Mouse (Mus musculus): ENCODE measurements around the gene Ppp1r9a.

Ppp1r9a gene

DNA sequence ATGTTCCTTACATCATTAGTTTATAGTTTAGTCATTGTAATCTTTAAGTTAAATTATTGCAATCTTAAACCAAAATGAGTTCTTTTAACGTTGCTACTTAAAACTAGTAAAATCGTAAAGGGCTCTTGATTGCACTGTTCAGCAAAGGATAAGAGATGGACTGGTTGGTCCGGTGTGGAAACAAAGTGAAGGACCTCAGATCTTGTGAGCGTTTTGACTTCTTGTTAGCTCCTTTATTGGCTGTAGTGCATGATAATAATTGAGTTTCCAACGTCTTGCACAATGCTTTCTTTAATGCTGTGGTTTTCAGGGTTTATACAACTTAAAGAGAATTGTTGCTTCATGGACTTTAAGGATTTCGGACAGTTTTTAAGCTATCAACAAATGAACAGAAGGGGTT is 259.3 kb downstream of the Ppp1r9a start:
- DNase-seq (ENCODE audit: low spot score), result no peak

DNA sequence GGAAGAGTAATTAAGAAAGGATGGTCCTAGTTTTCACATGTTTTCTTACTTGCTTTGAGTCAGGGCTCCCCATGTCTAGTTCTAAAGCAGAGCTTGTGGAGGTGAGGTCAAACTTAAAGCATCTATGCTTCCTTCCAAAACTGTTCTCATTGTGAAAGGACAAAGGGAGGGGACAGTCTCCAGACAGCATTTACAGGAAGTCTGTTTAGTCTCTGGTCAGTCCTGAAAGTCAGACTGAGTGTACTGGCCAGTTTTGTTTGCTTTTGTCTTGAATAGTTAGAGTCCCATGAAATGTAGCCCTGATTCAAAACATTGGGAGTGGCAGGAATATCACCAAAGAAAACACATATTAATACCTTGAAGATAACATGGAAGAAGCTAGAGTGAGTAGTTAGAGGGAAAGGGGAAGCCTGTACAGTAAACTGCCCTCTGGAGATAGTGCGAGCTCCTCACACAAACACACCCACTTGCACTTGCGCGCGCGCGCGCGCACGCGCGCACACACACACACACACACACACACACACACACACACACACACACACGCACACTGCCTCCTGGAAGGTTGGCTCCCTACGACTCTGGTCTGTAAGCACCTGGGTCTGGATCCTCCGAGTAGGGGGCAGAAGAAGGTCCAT is 260.9 kb downstream of the Ppp1r9a start:
- no peak for DNase-seq (ENCODE audit: low spot score)

DNA sequence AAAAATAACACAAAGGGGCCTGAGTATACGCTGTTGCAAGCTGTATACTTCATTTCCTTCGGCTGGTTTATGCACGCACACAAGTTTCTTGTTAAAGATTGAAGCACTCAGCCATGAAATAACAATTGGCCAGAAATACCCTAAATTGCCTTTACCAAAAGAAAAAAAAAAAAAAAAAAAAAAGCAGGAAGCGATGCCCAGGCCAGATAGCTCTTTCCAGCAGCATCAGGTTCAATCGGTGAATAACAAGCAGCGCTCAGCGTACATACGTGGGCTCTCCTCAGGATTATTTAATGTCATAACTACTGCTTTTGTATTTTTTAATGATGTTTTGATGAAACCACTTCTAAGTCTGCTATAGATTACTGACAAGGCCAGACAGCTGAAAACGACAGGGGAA is 262.1 kb downstream of the Ppp1r9a start:
- no peak for DNase-seq (ENCODE audit: low spot score)

DNA sequence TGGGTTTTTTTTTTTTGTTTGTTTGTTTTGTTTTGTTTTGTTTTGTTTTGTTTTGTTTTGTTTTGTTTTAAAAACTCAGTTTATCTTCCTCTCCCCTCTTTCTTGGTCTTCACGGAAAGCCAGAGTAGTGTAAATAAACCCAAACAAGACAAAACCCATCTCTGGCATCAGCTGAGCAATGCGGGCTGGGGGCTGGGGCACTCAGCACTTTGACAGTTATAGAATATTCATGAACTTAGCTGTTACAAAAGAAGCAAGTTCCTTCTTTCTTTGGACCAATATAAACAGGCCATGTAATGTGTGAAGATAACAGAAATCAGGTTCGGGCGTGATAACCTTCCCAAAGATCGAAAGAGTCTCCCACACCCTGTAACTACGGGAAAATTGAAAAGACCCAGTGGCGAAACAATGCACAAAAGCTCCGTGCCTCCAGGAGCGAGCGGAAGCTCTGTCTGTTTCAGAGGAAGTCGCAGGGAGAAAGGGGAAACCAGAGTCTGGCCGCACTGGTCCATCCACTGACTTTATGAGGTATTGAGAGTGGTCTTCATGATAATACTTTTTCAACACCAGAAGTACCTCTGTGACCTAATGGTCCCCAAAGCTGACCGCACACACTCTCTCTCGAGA is 264.4 kb downstream of the Ppp1r9a start:
- no peak for DNase-seq (ENCODE audit: low spot score)

DNA sequence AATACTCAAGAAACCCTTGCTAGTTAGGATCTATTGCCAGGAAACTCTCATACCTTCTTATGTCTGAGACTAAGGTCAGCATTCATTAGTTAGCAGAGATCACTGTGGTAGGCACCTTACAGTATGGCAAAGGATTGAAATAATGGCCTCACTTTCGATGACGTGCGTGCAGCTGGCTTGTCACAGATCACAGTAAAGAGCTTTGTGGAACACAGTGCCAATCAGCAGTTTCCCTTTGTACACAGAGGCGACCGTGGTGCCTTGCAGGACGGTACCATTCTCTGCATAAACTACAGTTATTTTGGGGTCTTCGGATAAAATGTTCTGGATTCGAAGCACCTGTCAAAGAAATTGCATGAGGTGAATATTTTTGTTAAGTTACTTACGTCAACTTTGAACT is 265.4 kb downstream of the Ppp1r9a start:
- no peak for DNase-seq (ENCODE audit: low spot score)

DNA sequence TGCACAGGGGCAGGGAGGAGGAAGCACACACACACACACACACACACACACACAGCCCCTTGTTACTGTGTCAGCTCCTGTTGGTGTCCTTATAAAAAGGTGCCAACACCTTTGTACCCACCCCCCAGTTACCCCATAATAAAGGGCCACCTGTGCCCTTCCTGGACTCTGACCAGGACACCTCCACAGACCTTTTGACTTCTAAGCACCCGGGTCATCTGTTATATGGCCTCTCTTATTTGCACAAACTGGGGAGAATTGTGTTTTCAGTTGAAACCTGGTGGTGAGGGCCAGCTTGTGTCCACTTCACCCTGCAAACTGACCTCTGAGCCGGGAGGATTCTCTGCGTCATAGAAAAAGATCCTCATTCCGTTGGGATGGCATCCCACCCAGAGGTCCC is 268.7 kb downstream of the Ppp1r9a start:
- DNase-seq (ENCODE audit: low spot score), result no peak

DNA sequence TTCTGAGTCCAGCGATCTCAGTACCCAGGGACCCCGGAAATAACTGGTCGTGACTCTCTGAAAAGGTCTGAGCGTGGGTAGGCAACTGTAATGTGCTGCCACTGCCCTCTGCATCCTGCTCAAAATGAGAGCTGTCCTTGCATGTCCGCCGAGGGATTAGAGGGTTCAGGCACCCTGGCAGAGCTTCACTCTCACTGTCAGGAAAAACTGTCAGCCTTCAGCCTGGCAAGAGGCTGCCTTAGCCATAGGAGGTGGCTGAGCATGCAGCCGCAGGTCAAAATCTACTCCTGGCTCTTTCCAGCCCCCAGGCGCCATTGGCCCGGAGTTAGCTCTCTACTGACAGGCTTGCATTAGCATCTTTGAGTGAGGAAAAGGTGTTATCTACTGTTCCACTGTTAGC is 269.9 kb downstream of the Ppp1r9a start:
- no peak for DNase-seq (ENCODE audit: low spot score)

DNA sequence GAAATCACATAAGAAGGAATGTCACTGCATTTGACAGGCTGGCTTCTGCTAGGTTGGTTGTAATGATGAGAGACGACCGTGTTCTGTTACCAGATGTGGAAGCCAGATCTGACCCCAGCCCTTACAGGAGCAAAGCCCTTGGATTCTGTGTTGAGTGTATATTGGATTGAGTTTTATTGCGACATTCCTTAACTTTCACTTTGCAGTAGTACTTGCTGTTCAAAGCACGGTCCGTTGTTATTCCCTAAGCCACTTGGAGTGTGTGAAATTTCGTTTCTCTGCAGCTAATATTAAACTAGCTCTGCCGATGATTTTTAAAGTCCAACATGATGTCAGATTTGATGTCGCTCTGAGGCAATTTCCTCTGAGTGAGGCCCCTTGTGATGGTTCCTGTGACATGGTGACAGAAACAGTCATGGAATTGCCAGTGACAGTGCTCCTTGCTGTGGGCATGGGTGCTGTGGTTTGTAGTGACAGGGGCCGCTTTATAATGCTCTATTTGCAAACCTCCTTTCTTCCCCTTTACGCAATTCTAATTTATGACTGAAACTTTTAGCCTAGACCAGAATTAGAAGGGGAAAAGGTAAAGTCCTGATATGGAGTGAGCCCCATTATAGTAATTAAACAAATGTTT is 271.6 kb downstream of the Ppp1r9a start:
- no peak for DNase-seq (ENCODE audit: low spot score)

DNA sequence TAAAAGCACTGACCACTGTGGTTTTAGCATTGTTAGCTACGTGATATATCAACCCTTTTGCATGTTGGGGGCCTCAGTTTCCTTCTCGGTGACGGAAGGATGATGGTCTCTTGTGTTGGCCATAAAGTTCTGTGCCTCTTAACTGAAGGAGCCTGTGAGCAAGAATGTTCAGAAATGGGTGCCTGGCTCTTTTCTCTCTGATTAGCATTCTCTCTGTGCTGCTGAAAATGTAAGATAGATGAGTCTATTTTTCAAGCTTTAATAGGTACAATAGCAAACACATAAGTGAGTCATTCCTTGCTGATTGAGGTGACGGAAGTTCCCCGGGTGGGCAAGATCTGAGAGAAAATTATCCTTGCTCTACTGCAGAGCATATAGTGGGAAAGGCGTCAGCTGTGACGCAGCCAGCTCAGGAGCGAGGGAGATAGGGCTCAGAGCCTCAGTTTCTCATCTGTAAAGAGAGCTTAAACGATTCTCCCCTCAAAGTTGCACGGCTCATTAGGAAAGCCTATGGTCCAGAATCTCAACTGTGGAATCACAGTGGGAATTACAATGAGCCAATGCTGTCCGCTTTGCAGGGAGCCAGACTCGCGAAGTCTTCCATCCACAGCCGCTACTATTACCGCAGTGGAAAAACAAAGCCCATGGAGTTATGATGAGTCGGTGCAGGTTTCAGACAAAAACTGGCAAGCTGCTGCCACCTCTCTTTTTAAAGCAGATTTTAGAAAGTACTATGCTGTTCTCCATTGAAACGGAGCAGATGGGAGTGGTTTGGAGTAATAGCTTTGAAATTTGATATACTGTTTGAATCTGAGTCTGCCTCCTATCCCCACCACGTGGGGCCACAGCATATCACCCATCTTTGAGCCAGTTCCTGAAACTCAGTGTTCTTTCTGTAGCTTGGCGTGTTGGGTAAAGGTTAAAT is 275.5 kb downstream of the Ppp1r9a start:
- DNase-seq (ENCODE audit: low spot score), result no peak

DNA sequence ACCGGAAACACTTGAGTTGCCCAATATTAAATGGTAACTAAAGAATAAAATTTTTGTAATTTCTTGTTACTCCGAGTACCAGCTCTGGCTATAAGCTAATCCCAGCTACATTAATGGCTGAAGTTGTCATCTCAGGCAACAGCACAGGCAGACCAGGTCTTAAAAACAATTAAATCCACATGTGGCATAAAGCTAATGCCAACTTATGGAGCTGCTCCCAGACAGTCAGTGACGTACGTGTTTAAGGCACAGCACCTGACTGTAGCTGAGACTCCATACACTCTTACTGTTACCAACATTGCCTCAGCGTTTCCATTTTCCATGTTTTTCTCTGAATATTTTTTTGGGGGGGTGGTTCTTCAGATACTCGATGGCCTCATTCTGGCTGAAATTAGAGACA is 276.5 kb downstream of the Ppp1r9a start:
- DNase-seq (ENCODE audit: low spot score), result no peak

DNA sequence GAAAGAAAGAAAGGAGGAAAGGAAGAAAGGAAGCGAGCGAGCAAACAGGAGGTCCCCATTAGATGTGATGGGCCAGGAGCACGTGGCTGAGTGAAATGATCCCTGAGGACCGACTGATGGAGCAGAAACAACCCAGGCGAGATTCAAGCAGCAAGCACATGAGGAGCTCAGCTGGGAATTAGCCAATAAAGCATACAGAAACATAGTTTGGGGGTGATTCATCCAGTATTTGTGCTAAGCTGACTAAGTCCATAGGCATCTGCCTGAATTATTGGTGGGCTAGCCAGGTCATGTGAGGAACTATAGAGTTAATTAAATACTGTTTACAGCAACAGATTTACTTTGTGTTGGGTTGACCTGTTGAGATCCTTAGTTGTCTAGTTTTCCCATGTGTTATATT is 277.9 kb downstream of the Ppp1r9a start:
- no peak for DNase-seq (ENCODE audit: low spot score)

DNA sequence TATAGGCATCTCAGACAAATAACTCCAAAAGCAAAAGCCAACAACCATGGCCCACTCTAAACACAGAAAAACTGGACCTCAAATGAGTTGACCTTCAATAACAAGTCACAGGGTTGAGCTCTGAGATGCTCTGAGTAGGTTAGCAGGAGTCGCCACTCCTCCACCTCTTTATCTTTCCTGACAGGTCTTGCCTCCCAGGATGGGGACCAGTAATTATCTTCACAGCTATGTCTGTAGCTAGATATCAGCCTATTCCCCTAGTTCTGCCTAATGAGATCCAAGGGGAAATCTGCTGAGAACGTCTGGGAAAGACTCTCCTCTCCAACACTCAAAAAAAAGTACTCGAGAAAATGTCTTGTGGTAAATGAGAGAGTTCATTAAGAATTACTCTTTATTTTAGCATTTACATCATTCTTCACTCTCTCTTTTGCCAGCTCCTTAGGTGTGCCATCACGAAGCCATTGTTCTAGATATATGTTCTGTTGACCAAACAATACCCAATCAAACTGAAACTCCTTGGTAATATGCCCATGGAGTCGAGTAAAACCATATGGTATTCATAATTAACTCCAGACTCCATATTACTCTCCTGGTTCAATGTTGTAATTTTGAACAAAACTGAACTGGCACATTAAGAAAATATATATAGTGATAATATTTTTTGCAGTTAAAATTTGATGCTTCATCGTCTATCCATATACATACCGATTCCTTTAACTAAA is 283.7 kb downstream of the Ppp1r9a start:
- DNase-seq (ENCODE audit: low spot score), result no peak

DNA sequence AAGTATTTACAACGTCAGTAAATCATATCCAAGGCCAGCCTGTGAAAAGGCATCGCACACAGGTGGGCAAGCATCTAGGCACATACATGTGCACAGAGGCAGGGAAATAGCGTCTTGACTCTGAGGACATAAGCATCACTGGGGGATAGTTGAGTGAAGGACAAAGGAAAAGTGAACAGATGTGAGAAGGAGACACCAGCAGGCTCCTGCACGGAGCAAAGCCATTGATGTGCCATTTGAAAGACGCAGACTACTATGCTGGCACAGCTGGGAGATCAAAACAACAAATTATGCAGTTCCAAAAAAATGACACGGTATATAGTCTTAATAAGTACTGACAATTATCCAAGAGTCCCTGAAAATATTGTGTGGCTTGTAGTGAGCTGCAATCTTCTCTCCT is 284.9 kb downstream of the Ppp1r9a start:
- DNase-seq (ENCODE audit: low spot score), result no peak

DNA sequence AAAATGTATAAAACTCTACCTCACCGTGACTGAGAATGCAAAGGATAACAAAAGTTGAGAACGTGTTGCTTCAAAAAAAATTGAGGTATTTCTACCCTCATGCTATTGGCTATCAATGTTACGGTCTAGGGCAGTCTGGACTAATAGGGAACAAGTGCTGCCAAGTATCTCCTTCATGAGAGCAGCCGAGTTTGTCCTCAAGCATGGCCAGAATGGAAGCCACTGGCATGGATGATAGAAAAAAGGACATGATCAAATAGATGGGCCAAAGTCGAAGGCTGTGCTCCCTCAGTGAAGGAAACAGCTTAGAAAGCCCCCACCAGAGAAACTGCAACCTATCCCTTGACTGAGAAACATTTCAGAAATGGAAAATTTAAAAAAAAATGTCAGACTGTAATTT is 285.3 kb downstream of the Ppp1r9a start:
- no peak for DNase-seq (ENCODE audit: low spot score)

DNA sequence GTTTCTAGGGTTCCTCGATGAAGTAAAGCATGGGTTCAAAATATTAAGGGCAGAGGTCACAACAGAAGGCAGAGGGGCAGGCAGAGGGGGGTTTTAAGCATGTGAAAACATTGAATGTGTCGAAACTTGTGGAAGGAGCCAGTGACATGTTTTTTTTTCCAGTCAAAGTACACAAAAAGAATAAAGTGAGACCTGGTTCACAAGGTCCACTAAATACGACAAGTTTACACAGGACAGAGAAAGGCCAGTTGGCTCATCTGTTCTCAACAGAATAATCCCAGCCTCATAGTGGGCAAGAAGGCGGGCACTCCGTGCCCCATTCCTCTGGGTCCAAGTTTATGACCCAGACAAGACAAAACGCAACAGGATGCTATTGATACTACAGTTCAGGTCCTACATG is 286.2 kb downstream of the Ppp1r9a start:
- no peak for DNase-seq (ENCODE audit: low spot score)

DNA sequence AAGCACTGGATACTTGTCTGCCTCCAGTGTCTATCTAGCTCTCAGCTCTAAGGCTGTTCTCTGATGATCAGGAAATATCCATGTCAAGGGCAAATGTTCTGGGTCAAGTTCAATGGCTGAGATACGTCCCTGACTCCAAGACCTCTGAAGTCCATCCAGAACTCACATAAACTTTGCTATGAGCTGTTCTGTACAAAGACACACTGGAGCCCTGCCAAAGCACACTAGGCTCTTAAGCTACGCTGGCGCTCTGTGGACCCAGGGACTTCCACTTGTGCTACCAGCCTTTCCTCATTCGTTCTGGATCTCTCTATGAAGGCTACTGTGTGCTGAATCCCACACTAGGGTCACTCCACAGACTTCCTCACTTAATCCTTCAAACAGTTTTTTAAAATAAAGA is 286.8 kb downstream of the Ppp1r9a start:
- DNase-seq (ENCODE audit: low spot score), result peak; percentile 36

DNA sequence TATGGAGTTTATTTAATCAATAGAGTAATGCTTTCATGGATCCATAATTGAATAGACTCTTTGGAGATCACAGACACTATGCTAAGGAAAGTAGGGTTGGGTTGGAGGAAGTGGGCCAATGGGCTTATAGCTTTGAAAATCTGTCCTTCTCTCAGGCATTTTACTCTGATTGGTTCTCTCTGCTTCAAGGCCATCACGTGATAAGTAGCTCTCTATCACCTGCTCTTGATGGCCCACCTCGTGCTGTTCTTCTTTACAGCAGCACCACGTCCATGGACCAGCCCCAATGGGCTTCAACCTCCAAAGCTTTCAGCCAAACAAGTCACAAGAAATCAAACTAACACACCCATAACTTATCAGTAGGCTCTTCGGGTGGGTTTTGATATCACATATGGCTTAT is 288.0 kb downstream of the Ppp1r9a start:
- no peak for DNase-seq (ENCODE audit: low spot score)

DNA sequence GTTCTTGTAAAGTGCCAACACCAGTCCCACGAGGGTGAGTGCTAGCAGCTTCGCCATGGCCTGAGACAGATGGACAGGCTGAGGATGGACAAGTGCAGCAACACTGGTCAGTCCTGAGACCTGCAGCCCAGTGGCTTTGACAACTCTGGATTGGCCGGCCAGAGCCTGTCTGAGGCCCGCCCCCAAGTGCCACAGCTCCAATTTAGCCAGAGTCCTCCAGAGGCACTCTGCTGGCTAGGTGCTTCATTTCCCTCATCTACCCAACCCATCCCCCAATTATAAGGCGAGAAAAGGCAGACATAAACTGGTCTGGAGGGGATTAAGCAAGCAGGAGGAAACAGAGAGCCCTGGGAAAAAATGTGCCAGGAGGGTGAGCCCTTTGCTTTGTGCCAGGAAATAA is 291.0 kb downstream of the Ppp1r9a start, which contains the start of gene Pon1:
Gene Pon1, minus strand, starts transcription at position 254 of the 400 bp plus-strand sequence.
- no peak for DNase-seq (ENCODE audit: low spot score)

DNA sequence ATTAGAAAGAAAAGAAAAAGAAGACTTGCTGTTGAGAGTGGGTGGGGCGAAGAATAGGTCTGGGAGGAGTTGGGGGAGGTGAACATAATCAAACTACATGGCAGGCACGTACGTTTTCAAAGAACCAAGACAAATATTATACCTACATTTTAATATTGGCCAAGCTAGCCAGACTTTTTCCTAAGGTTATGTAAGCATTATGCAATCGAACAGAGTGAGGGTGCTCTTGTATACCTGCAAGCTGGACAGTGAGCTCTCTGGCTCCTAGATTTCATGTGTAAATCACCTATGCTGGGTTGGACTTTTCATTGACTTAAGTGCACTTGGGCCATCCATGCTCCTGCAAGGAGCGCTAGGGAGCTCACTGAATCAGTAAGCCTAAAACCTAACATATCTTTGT is 295.9 kb downstream of the Ppp1r9a start:
- DNase-seq (ENCODE audit: low spot score), result no peak

DNA sequence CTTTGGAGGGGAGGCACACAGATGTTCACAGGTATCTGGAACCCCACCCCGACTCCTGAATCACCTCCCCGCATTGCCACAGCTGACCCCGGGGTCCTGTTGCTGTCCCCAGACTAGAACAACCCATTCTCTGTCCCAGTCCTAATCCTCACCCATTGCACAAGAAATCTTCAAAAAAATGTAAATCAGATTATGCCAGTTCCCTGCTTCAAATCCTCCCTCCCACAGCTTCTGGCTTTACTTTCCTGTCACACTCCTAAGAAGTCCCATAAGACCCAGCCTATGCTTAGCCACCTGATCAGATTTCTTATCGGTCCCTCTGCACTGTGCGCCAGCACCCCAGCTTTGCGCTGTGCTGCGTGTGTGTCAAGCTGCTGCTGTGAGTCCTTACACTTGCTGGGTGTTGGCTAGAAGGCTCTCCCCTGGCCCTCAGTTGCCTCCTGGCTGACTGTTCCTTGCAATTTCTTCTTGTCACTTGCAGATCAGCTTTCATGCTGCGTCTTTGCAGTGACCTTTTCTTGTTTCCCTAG is 296.7 kb downstream of the Ppp1r9a start:
- no peak for DNase-seq (ENCODE audit: low spot score)

DNA sequence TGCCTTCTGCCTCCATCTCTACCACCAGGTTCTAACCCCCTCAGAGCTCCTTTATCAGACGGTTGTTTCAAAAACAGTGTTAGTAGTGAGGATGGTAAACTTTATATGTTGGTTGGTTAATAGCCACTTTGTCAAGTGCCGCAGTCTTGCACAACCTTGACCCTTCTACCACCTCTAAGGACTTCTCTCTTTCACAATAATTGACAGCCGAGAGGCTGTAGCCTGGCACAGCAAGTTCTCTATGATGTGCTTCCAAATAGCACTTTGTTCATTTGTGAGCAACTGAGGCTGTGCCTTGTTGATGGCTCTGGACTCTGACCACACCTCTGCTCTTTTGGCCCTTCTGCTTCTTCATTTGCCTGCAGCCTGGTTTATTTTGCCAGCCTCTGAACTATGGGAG is 297.2 kb downstream of the Ppp1r9a start:
- no peak for DNase-seq (ENCODE audit: low spot score)

DNA sequence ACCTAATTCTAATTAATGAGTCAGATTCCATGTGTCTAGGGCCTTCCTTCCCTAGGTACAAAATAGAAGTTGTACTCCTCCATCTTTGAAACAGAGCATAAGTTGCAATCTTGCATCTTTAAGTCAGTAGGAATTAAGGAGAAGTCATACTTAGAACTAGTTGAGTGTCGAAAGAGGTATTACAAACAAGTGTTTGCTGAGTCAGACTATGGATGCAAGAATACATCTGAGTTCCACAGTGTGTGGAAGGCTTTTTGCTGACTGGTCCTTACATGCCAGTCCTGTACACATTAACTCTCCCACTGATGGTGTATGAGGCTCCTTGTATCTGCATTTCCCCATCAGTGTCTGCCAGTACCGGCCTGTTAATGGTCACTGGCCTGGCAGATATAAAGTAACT is 305.1 kb downstream of the Ppp1r9a start:
- DNase-seq (ENCODE audit: low spot score), result no peak

Measured in urinary bladder, postnatal 14 days (tissue).